Mouse (Mus musculus): ENCODE data around the gene Mthfd1.
A peak's percentile ranks its signal among the peaks of the same experiment; 100 is the strongest.

The Mthfd1 gene

DNA sequence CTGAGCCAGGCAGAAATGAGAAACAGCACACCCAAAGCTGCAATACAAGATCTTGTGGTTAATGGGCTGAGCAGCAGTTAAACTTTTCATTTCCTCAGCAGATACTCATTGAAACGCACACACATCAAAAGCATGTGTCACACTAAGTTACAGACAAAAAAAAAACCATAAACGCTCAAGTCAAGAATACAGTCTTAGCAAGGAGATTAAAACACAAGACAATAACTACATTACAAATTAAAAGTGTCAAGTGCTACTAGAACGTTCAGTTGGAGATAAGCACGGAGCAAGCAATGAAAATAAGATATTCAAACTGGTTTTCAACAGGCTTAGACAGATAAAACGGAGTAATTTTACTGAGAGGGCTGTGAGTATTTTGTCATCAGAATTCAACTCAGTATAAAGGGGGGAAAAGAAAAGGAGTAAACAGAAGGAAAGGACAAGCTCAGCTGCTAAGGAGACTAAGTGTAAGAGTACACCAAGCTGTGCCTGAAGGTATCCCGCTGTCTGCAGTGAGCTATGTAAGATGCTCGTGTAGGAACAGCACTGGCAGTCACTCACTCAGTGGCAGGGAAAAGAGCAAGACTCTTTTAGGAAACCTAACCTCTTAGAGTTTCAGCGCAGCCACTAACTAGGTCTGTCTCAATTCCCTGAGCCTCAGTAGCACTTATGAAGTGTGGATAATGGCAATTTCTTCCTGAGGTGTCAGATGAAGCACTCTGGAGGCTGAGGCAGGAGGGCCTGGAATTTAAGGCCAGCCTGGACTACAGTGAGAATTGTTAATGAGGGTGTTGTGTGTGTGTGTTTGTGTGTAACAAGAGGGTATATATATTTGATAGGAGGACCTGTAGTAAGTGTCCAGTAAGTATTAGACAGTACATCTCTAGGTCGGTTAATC, 106.6 kb downstream of the Mthfd1 start:
- no peak for DNase-seq

- DNase-seq, result no peak
Observed at GRCm38 (mm10) chr12:76362303-76362676, 107.2 kb downstream of the Mthfd1 start.

DNA sequence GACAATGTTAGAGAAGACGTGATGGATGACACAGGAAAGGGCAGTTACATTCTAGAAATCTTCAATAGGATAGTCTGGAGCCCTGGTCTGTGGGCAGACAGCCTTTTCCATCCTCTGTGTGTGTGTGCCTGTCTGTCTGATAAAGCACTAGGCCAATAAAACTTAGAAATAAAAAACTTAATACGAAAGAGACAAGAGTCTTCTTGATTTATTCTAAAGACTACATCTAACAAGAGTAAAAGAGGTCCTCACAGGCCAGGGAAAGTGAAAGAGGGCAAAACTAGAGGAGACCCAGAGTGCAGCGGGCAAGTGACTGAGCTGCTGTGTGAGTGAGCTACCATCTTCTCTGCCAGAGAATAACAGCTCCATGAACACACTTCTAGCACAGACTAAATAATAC, 111.2 kb downstream of the Mthfd1 start:
- DNase-seq, result no peak

DNA sequence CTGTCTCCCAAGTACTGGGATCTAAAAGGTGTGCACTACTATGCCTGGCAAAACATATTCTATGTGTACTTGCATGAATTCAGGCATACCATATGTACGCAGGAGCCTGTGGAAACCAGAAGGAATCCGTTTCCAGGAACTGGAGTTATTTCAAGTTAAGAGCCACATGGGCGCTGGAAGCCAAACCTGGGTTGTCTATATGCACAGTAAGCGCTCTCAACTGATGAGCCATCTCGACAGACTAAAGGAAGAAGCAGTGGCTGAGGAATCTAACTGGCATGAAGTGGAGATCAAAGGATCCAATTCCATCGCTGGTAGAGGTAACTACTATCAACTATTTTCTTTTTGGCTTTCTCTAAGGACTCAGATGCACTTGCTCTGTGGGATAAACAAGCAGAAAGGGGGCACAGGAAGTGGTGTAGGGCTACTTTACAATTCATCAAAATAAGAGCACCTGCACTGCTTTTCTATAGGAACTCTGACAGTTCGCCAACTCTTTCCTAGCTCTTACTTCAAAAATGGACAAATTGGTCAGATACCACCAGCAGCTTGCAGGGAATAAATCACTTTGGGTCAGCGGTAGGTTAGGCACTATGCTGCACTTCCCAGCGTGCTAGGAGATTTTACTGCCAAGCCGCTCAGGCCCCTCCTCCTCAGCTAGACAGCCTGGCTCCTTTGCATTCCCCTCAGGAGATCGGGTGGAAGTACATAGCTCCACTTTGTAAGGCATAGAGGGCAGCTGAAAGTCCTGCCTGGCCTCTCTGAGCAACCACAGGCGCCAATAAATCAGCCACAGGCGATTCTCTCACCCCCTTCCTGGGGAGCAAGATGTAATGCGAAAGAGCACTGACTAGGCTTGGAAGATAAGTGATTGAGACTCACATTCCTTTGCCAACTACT, 112.2 kb downstream of the Mthfd1 start:
- peak; percentile 56 for DNase-seq

- no peak for DNase-seq
Observed at GRCm38 (mm10) chr12:76368201-76368789, 113.2 kb downstream of the Mthfd1 start.

GRCm38 (mm10) chr12:76368790-76369205, 113.7 kb downstream of the Mthfd1 start:
- peak; percentile 77 for DNase-seq

All from kidney, postnatal 10 days (tissue).